Mouse (Mus musculus) testis, adult 2 months (tissue): ENCODE data around the gene Nipal3.

Source experiments
- CTCF ChIP-seq: fragments of 200-500 bp; IDR thresholded peaks from 2 replicates; pipeline ENCODE4 v1.5.1; 2012; ENCODE audit warnings: low read depth, mild to moderate bottlenecking, inconsistent platforms, low read length, moderate library complexity; ENCODE audit not compliant: control insufficient read depth, insufficient read depth, insufficient replicate concordance
- POLR2A ChIP-seq: fragments of 200-500 bp; IDR thresholded peaks from 2 replicates; pipeline ENCODE4 v1.6.1; 2012; ENCODE audit warnings: low read depth, mild to moderate bottlenecking, inconsistent platforms, low read length, moderate library complexity; ENCODE audit not compliant: control insufficient read depth

DNA sequence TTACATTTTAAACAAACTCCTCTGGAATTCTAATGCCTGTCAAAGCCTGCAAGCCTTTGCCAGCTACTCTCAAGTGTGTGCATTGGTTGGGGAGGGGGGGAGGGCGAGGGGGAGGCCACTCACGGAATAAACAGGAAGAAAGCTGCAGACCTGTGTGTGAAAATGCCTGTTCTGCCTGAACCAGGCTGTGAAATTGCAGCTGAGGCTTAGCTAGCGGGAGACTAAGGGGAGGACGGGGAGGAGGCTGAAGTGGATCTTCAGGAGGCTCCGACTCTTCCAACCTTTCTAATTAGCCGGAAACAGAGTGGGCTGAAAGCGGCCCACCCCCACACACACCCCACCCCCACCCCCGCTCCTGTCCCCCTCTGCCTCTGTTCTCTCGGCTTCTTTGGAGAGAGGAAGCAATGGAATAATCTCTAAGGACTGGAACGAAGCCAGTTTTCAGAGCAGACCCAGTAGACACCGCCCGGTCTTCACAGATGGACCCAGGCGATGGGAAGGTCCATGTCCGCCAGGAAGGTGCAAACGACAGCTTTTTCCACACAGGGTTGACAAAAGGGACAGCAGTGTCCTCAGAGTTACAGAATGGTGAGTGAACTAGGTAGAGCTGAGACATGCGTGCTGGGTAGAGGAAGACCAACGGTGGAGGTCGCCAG lies 43.4 kb downstream of the Nipal3 start:
- no peak for TF ChIP-seq POLR2A
- TF ChIP-seq CTCF = no peak
